Mouse (Mus musculus) inflammation-experienced regulatory T-cells, adult 6 months (primary cell): ENCODE measurements around the gene Hadh. TPM values are rescaled to one million over a fixed set of nuclear protein-coding genes. Genes with fewer than 3 reads are reported as not detected.

Source experiments
- ATAC-seq: one replicate; pipeline ENCODE4 v1.8.0; 2017
- polyA plus RNA-seq, 3 experiments: library from polyadenylated mRNA; unstranded; fragments of 100-300 nt; shearing (Covaris generic); gene quantifications; one replicate each; pipeline ENCODE4 v1.2.1; 2017

Hadh gene
- 10 to 100 TPM; 59.7 to 85.1 (median 81.0) TPM for polyA plus RNA-seq

DNA sequence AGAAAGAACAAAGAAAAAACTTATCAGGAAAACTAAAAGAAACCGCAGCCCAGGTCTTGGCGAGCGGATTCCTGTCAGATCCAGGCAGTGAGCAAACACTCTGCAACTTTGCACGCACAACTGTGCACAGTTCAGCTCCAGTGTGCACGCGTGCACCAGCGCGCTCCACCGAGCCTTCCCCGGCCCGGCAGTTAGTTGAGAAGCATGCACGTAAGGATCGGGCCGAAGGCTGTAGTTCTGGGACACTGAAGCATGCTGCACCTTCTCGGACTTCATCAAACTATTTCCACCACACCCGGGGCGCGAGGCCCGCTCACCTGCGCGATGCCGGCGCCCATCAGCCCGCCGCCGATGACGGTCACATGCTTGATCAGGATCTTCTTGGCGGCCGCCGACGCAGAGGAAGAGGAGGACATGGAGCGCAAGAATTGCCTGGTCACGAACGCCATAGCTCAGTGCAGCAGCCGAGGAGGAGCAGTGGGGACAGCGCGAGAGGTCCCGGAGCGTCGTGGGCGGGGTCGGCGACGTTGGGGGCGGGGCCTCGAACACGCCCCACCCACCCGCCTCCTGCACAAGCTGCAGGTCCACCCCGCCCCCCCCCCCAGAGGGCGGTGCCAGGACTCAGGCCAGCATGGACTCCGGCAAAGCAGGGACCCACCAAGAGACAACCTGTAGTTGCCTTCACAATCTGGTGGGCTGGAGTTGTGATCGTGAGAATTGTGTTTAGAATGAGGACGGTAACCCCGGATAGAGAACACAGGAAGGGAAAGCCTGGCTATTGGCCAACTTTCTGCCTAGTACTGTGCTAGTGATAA lies at the start of gene Hadh:
Gene Hadh (minus strand): TSS at position 543 of the 815 bp plus-strand sequence.
- ATAC-seq: peak; percentile 79

DNA sequence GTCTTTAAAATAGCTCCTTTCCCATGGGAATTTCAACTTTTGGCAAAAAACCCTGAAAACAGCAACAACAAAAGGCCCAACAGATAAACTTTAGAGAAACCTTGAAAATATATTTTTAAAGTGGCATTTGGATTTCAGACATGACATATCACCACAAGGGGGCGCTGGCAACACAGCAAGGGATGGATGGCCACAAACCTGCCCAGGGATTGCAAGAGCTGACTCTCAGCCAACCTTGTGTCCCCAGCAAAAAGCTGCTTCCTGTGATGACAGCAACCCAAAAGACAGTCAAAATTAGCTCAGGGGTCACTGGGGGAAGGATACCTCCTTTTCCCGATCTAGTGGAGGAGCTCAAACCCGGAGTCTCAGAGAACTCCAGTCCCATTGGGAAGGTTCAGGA lies 48.3 kb upstream of the Hadh start:
- peak; percentile 73 for ATAC-seq

DNA sequence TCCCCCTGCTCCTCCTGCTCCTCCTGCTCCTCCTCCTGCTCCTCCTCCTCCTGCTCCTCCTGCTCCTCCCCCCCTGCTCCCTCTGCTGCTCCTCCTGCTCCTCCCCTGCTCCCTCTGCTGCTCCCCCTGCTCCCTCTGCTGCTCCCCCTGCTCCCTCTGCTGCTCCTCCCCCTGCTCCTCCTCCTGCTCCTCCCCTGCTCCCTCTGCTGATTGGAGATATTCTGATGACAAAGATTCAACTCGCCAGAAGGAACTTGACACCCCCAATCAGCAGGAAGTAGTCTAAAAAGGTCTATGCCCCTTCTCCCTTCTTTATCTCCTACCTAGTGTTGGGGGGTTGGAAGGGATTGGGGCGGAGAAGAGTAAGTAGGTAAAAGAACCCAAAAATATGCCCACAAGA lies 46.3 kb upstream of the Hadh start:
- no peak for ATAC-seq

DNA sequence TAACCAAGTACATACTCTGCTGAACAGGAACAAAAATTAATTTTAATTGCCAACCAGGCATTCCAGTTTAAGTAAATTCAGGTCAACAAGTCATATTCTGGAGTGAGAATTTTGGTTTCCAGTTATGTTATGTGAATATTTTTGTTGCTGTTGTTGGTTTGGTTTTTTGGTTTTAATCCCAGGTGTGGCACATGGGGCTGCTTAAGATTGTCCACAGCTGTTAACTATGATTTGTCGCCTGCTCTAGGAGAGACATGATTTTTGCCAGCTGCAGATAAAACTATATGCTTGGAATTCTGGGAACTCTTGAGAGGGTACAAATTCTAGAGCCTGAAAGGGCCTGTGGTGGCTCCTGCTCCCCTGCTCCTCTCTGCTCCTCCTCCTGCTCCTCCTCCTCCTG lies 45.2 kb upstream of the Hadh start:
- ATAC-seq: no peak

DNA sequence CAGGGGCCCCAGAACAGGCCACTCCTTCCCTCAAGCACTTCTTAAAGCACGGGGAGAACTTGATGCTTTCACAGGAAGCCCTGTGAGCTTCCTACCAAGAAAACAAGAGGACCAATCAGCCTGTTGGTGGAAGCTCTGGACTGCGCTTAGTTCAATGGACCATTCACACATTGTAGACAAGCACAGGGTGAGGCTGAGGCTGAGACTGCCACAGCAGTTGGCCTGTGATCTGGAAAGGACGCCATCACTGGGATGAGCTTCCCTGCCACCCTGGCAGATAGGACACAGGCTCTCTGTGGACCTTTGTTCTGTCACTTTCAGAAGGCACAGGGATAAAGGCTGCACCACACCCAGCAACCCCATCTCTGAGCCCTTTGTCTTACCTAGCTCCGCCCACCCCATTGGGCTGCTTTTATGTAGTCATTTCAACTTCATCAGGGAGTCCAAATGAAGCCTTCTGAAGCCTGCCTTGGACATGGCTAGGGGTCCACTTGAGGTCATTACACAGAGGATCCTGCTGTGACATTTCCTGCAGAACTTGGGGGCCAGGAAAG lies 44.1 kb upstream of the Hadh start:
- ATAC-seq: no peak

DNA sequence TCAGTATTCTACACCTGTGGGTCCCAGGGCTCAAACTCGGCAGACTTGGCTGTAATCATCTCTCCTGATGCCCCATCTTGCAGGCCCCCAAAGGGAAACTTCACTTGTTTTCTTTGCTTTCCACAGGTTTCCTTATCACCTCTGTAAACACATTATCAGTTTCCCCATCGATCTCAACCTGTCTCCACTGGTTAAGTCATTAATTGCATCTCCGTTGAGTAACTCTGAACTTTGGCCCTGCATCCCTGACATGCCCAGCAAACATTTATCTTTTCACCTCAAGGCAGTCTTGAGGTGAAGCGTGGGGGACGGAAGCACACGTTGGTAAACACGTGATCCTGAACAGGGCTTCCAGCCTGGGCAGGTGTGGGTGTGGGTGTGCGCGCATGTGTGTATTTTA lies 40.4 kb upstream of the Hadh start:
- ATAC-seq: no peak

DNA sequence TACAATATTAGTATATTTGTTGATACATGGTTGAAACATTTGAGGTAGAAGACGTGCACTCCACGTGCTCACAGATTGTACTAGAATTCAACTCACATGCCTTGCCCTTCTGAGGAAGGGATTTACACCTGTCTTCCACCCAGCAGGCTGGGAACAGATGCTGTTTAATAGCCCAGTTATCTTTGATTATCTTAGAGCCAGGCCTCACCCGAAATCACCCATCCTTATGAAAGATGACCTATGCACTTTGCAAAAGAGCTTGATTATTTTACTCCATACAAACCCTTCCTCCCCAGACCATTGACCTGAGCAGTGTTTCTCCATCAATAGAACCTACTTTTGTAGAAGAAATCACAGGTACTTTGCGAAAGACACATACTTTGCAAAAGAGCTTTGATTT lies 38.7 kb upstream of the Hadh start:
- ATAC-seq: no peak

DNA sequence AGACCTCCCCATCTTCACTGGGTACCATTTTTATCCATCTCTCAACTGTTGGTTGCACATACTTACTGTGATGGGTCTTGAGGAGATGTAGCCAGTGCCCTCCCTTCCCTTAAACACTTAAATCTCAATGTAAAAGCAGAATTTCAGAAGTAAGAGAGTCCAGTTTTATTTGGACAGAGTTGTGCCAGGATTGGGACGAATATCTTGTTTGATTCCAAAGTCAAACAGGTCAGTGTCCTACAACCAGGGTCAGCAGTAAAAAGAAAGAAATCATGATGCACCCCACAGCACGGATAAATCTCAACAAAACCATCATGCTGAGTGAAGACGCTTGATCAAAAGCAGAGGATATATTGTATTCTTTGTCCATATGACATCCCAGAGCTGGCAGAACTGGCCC lies 35.9 kb upstream of the Hadh start:
- no peak for ATAC-seq

DNA sequence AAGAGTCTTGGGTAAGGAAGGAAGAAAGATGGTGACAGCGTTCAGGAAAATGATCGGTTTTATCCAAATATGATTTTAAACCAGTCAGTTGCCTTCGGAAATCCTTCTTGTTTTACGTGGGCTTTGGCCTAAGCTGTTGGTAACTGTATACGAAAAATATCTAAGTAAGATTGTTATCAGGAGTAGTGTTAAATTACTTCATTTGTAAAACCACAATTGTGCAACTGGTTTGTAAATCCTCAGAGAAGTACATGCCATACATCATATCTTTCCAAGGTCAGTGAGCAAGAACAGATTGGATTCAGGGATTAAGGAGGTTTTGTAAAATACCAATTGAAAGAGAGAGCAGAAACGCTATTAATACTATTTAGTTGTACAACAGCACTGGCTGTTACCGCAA lies 34.4 kb upstream of the Hadh start:
- no peak for ATAC-seq

DNA sequence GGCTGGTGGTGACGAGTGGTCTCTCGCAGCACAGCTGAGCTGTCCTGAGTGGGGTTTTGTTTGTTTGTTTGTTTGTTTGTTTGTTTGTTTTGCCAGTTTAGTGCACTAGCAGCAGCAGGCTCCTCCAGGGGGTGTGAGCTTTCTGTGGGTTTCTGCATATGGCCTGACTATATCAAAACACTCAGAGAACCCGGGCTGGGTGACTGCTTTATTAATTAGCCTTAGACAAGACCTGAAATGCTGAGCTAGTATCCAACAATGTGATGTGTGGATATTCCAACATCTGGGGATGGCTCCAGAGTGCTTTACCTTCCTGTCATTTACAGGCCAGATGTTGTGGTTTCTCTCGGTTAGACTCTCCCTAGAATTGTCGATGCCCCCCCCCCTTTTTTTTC lies 31.4 kb upstream of the Hadh start:
- peak; percentile 39 for ATAC-seq

DNA sequence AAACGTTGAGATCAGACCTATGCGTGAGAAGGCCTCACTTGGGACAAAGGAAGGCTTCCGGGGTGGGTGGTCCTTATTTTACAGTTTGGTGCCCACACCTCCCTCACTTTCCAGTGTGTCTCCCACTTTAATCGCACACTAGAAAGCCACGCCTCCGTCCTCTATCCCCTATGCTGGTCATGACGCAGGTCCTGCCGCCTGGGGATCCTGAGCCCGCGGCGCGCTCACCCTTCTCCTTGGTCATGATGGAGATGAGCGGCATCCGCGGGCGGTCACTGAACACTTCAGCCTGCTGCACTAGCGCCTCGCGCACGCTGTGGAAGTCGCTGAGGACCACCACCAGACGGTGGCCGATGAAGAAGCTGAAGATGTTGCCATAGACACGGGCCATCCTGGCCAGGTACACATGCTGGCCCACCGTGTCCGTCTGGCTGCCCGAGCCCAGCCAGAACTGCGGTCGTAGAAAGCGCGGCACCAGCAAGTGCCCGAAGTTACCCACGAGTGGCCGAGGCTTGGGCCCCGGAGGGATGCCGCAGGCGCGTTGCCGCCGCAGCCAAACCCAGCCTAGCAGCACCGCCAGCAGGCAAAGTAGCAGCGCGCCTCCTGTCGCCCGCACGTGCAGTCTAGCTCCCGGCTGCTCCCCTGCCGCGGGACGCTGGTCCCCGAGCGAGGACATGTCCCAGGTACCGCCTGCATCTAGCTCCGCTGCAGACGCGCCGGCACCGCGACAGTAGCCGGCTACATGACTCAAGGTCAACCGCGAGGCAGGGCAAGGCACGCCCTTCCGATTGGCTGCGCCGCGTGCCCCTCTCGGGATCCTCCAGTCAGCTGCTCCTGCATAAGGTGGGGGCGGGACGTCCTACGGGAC lies 30.8 kb upstream of the Hadh start, which contains the start of gene Cyp2u1:
Gene Cyp2u1 (minus strand): TSS at position 776 of the 868 bp plus-strand sequence.
- peak; percentile 96 for ATAC-seq

DNA sequence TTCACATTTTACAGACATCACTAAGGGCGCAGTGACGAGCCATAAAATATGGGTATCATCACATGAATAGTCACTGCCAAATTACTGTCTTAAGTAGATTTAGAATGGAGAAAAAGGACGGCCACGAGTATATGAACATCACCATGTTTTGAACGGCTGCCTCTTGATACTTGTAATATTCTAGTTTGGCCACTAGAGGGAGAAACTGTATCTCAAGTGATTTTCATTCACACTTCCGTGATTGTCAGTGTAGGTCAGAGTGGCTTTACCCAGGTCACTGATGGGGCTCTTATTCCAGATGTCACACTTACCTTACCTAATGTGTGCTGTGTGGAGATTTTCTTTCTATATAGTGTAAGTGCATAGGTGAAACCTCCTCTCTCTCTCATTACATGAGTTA lies 28.0 kb upstream of the Hadh start:
- ATAC-seq: peak; percentile 33

DNA sequence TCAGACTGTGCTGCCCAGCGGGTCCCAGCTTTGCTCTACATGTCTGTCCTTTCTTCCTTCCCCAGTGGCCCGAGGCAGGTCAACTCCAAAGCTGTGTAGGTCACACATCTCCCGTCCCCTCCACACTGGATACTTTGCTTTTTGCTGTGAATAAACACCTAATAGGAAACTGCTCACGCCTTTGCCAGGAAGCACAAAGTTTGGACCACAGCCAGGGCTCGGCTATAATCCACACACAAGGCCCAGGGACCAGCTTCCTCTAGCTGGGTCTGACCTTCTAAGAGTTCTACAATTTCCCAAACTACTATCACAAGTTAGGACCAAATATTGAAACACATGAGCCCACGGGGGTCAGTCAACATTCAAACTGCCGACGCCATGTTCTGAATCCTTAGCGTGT lies 27.2 kb upstream of the Hadh start:
- ATAC-seq: no peak

DNA sequence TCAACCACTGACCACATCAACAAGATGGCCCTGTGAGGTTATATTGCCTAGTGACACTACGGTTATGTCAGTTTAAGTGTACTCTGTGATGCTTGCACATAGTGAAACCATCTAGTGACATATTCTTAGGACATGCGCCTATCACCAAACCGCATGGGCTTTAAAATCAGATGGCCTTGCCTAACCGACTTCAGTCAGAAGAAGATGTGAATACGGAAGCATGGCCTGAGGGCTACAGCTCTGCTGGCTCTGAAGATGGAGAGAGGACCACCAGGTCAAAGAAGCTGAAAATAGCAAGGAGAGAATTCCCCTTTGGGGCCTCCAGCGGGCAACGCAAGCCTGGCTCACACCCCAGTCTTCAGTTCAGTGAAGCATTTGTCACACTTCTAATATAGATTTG lies 25.0 kb upstream of the Hadh start:
- no peak for ATAC-seq

DNA sequence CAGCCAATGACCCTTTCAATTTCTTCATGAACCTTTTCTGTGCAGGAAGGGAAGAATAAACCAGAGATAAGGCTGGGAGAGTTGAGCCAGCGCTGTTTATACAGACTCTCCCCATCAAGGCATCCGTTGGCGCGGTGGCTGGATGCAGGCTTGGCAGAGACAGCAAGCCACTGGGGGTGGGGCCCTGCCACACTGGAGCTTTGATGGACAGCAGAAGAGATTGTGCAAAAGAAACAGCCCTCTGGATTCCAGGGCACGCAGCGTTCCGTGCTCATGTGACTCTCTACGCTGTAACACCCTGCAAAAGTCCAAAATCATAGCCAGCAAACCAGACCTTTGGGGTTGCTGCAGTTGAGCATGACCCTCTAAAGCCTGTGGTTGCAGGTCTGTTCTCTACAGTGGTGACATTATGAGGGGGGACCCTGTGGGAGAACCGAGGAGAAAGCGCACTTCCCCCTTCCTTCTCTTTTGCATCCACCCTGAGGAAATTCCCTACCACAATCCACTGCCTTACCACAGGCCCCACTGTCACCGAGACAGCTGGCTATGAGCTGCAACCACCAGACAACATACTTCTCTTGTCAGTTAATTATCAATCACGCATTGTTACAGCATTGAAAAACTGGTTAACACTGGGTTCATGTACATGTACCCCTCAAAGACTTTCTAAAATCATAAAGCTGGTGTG lies 23.8 kb upstream of the Hadh start:
- ATAC-seq: no peak

DNA sequence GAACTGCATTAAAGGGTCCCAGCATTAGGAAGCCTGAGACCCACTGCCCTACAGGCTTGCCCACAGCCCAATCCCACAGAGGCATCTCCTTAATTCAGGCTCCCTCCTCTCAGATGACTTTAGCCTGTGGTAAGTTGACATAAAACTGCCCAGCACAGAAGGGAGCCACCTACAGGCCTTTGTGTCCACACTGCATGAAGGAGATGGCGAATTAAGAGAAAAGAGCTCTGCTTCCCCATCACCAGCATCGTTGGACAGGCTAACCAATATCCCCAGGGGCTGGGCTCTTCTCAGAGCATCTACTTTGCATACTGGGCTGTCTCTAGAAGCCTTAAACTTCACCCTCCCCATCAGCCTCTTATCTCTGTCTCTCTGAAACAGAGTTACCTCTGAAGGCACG lies 22.6 kb upstream of the Hadh start:
- no peak for ATAC-seq

DNA sequence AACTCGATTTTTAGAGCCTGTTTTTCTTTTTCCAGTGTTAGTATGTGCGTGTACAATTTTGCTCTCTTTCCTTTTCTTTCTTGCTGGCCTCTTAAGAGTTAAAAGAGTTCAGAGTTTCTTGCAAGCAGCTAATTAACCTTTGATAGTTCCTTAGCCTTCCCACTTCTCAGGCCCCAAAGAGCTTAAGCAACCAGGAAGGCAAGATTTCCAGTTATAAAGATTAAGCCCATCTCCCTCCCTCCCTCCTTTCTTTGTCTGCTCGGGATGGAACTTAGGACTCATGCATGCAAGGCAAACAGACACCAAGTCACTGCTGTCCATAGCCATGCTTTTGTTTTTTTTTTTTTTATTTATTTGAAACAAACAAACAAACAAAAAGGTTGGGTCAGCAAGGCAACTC lies 21.1 kb upstream of the Hadh start:
- ATAC-seq: no peak

DNA sequence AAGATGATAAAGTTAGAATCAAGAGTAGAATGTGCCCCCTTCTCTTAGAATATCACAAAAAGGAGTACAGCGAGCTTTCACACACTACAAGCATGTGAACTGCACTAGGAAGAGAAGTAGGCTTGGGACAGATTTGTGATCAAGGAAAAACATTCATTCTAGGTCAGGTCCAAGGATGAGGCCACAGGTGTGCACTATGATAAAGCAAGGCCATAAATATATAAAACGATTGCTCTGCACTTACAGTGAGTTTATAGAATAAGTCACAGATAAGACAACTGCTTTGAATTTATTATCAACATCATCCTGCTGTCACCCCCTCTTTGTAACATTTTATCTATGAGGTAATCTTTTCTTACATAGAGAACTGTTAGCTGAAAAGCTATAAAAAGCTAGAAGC lies 20.4 kb upstream of the Hadh start:
- no peak for ATAC-seq

DNA sequence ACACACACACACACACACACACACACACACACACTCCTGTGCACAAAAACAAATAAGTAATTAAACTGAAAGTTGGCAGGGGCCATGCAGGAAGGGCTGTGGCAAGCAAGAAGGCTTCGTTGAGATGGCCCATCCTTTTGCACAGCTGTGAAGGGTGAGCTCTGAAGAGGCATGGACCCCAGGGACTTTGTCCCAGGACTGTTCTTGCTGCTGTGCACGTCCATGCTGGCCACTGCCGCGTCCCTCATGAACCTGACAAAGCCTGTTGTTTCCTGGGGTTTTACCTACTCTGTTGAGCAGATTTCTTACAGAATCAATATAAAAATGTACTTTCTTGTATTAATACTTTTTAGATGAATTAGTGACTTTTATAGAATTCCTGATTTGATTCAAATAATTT lies 20.0 kb upstream of the Hadh start:
- ATAC-seq: no peak

DNA sequence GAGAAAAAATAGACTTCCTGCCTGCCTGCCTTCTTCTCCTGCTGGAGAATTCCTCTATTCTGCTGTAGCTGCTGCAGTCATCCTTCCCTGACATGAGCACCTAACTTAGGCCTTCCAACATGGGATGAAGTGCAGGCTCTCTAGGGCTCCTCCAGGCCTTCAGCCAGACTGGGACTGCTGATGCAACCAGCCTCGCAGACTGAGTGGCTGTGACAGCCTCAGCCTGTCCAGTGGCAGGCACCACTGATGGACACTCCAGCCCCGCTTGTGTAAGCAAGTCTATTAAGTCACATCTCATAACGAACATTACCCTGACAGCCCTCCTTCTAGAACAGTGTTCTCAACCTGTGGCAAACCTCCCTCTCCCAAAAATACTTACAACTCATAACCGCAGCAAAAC lies 2.2 kb upstream of the Hadh start:
- ATAC-seq: no peak

DNA sequence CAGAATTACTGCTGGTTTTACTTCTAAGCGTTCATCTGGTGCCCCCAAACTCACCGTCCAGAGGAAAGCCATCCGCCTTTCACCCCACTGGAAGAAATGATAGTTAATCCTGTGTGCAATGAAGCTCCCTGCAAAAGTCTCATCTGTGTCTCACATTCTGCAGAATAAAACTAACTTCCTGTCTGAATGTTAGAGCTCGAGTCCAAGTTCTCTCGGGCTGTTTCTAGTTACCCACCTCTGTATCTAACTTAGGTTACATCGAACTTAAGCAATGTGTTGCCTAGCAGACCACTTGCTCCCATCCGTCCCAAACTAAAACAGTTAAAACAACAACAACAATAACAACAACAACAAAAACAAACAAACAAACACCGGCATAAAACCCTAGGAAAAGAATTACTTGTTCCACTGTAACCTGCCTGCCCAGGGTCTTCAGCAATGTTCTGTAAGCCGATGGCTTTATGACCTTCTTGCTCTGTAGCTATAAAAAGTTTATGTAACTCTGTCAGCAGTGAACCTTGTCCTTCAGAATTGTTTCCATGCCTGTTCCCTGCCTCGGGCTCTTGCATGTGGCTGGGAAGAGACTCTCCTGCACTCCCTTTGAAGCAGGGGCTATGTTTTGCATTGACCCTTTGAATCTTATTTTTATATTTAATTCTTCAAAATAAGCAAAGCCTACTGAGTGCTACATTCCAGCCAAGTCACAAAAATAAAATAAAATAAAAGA lies 636 bp upstream of the Hadh start:
- peak; percentile 59 for ATAC-seq

DNA sequence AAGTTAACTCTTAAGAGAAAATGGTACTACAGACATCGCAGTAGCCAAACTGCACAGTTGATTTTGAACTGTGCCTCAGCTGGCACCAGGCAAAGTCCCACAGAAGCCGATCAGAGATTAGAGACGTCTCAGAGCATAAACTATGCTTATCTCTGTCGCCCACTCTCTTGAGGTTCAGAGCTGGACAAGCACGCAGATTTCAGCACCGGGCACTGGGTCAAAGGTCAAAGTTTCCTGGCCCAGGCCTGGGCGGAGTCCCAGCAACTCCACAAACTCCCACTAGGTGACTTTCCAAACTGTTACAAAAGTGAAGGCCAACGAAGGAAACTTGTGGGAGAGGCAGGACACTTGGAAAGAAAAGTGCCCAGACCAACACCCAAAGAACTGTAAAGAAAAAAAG lies 744 bp downstream of the Hadh start:
- ATAC-seq: peak; percentile 10
